8 mouse cellular contexts compared by ENCODE assay signal in genomic region chr5:138187661-138188306, GRCm38 (mm10). TPM values are rescaled to one million over a fixed set of nuclear protein-coding genes. Genes with fewer than 3 reads are reported as not detected.
DNase-seq lines count a peak whose midpoint lies in the region; ATAC-seq and TF ChIP-seq lines count a peak whose summit lies in the region.

No protein-coding gene starts in this region.

- no peaks in the 10 kb centered on the region for H3K27me3 ChIP-seq in intestine, postnatal 0 days (replicated peaks; ENCODE audit: control insufficient read depth, insufficient read depth, low read length)
- no peaks in the 10 kb centered on the region for H3K27me3 ChIP-seq in limb, embryonic 10.5 days (ENCODE audit: low read depth, poor library complexity, severe bottlenecking)
- H3K27me3 ChIP-seq in midbrain, embryonic 11.5 days (ENCODE audit: control insufficient read depth, insufficient read depth, low read length): no peaks in the 10 kb centered on the region

- peak overlapping the region; percentile 54 for H3K9ac ChIP-seq in intestine, postnatal 0 days (ENCODE audit: low read depth, low read length)
- peak overlapping the region; percentile 86 for H3K9ac ChIP-seq in midbrain, embryonic 11.5 days (ENCODE audit: low read length)

- H3K4me1 ChIP-seq in intestine, postnatal 0 days (replicated peaks; ENCODE audit: control insufficient read depth, insufficient read depth, low read length): 0 out of 2 replicates have a peak, but pooled peaks cover 4% of the 10 kb centered on the region
- peaks cover 11% of the 10 kb centered on the region for H3K4me1 ChIP-seq in limb, embryonic 10.5 days
- H3K4me1 ChIP-seq in midbrain, embryonic 11.5 days (ENCODE audit: control insufficient read depth, insufficient read depth, low read length): peaks cover 12% of the 10 kb centered on the region

- peaks cover 12% of the 10 kb centered on the region; the same call in 1 of the 2 replicates for H3K36me3 ChIP-seq in intestine, postnatal 0 days (ENCODE audit: control insufficient read depth, insufficient read depth)
- H3K36me3 ChIP-seq in limb, embryonic 10.5 days: peaks cover 58% of the 10 kb centered on the region
- peaks cover 10% of the 10 kb centered on the region for H3K36me3 ChIP-seq in midbrain, embryonic 11.5 days (ENCODE audit: control insufficient read depth, insufficient read depth, low read length)

- H3K27ac ChIP-seq in intestine, postnatal 0 days (ENCODE audit: low read depth, low read length): peak overlapping the region; percentile 47; the same call in 1 of the 2 replicates
- H3K27ac ChIP-seq in limb, embryonic 10.5 days: peak overlapping the region; percentile 93
- H3K27ac ChIP-seq in midbrain, embryonic 11.5 days (ENCODE audit: low read depth, low read length): no peak overlapping the region

- H3K9me3 ChIP-seq in intestine, postnatal 0 days (ENCODE audit: control insufficient read depth): no peaks in the 10 kb centered on the region
- H3K9me3 ChIP-seq in limb, embryonic 10.5 days (replicated peaks): no peaks in the 10 kb centered on the region
- H3K9me3 ChIP-seq in midbrain, embryonic 11.5 days (ENCODE audit: control insufficient read depth, low read length): no peaks in the 10 kb centered on the region

- peak overlapping the region; percentile 68 for H3K4me2 ChIP-seq in intestine, postnatal 0 days (replicated peaks; ENCODE audit: low read depth)
- peak overlapping the region; percentile 74 for H3K4me2 ChIP-seq in midbrain, embryonic 11.5 days

- H3K4me3 ChIP-seq in intestine, postnatal 0 days (ENCODE audit: low read depth, low read length): peak overlapping the region; percentile 68
- peak overlapping the region; percentile 69 for H3K4me3 ChIP-seq in limb, embryonic 10.5 days
- peak overlapping the region; percentile 80 for H3K4me3 ChIP-seq in midbrain, embryonic 11.5 days (ENCODE audit: low read depth, low read length)

- no peak for TF ChIP-seq CTCF in intestine, postnatal 0 days (IDR thresholded peaks at IDR 0.05; ENCODE audit: low read depth)

- peak; percentile 81 for ATAC-seq in intestine, postnatal 0 days
- ATAC-seq in midbrain, embryonic 11.5 days (ENCODE audit: low FRiP score): peak; percentile 83

- DNase-seq in 3T3-L1 (ENCODE audit: low read depth, low spot score): peak; percentile 97
- DNase-seq in adrenal gland, adult 8-10 months: peak; percentile 71
- peak; percentile 72 for DNase-seq in embryo, embryonic 9.5 days (ENCODE audit: extremely low spot score)
- DNase-seq in heart, adult 11 months: peak; percentile 98
- DNase-seq in limb, embryonic 10.5 days (ENCODE audit: low spot score): peak; percentile 43
- peak; percentile 98 for DNase-seq in midbrain, embryonic 11.5 days (ENCODE audit: low spot score, missing footprints)
- peak; percentile 69 for DNase-seq in spleen, adult 12 weeks (ENCODE audit: low spot score)

- under 1% methylated on average over 10 of the region's 10 CpGs for WGBS in intestine, postnatal 0 days
- 2% methylated on average over 10 of the region's 10 CpGs for WGBS in limb, embryonic 10.5 days
- WGBS in midbrain, embryonic 11.5 days: 1% methylated on average over 10 of the region's 10 CpGs

RNA-seq across cellular contexts. Expression of gene Cnpy4, which starts 0.5 kb away (rescaled TPM):
- 10 to 100 TPM; 23.8 to 34.5 (median 27.8) TPM for total RNA-seq in adrenal gland, adult 8-10 months (2022)
- polyA plus RNA-seq in intestine, postnatal 0 days (2015; fragmentation: Nextera tagmentation; extraction: Ambion mirVana): 12.1 and 13.0 TPM in 2 replicates
- polyA plus RNA-seq in limb, embryonic 10.5 days (2016; fragmentation: Nextera tagmentation; extraction: Ambion mirVana): 54.6 and 60.4 TPM in 2 replicates
- 51.8 and 53.3 TPM in 2 replicates for polyA plus RNA-seq in midbrain, embryonic 11.5 days (2014; fragmentation: Nextera tagmentation; extraction: Ambion mirVana)

RNA-seq across cellular contexts. Expression of gene Taf6, which starts 0.5 kb away (rescaled TPM):
- total RNA-seq in adrenal gland, adult 8-10 months (2022): 10 to 100 TPM; 42.4 to 62.7 (median 51.4) TPM
- 21.8 and 23.5 TPM in 2 replicates for polyA plus RNA-seq in intestine, postnatal 0 days (2015; fragmentation: Nextera tagmentation; extraction: Ambion mirVana)
- 133 and 145 TPM in 2 replicates for polyA plus RNA-seq in limb, embryonic 10.5 days (2016; fragmentation: Nextera tagmentation; extraction: Ambion mirVana)
- 123 and 133 TPM in 2 replicates for polyA plus RNA-seq in midbrain, embryonic 11.5 days (2014; fragmentation: Nextera tagmentation; extraction: Ambion mirVana)

RNA-seq across cellular contexts. Expression of gene Mblac1, which starts 6.3 kb away (rescaled TPM):
- 10 to 100 TPM; 10.4 to 15.0 (median 11.7) TPM for total RNA-seq in adrenal gland, adult 8-10 months (2022)
- 5.2 and 6.0 TPM in 2 replicates for polyA plus RNA-seq in intestine, postnatal 0 days (2015; fragmentation: Nextera tagmentation; extraction: Ambion mirVana)
- polyA plus RNA-seq in limb, embryonic 10.5 days (2016; fragmentation: Nextera tagmentation; extraction: Ambion mirVana): 6.6 and 9.5 TPM in 2 replicates
- polyA plus RNA-seq in midbrain, embryonic 11.5 days (2014; fragmentation: Nextera tagmentation; extraction: Ambion mirVana): 10.0 and 10.8 TPM in 2 replicates

RNA-seq across cellular contexts. Expression of gene Mcm7, which starts 15.6 kb away (rescaled TPM):
- total RNA-seq in adrenal gland, adult 8-10 months (2022): 10 to 100 TPM; 26.2 to 40.7 (median 32.4) TPM
- polyA plus RNA-seq in intestine, postnatal 0 days (2015; fragmentation: Nextera tagmentation; extraction: Ambion mirVana): 35.9 and 39.1 TPM in 2 replicates
- polyA plus RNA-seq in limb, embryonic 10.5 days (2016; fragmentation: Nextera tagmentation; extraction: Ambion mirVana): 384 and 399 TPM in 2 replicates
- polyA plus RNA-seq in midbrain, embryonic 11.5 days (2014; fragmentation: Nextera tagmentation; extraction: Ambion mirVana): 303 and 320 TPM in 2 replicates

RNA-seq across cellular contexts. Expression of gene Ap4m1, which starts 16.0 kb away (rescaled TPM):
- total RNA-seq in adrenal gland, adult 8-10 months (2022): 10 to 100 TPM; 19.5 to 34.6 (median 27.6) TPM
- 4.8 and 5.5 TPM in 2 replicates for polyA plus RNA-seq in intestine, postnatal 0 days (2015; fragmentation: Nextera tagmentation; extraction: Ambion mirVana)
- 26.4 and 32.0 TPM in 2 replicates for polyA plus RNA-seq in limb, embryonic 10.5 days (2016; fragmentation: Nextera tagmentation; extraction: Ambion mirVana)
- 15.2 and 17.3 TPM in 2 replicates for polyA plus RNA-seq in midbrain, embryonic 11.5 days (2014; fragmentation: Nextera tagmentation; extraction: Ambion mirVana)

Comparison
In these comparisons a context has a peak if more than half of its experiments do, and no peak if none do; other contexts are left out.
1. DNase-seq: peak in every context shown above with its lines; median percentile 98 in heart, adult 11 months; 98 in midbrain, embryonic 11.5 days; 97 in 3T3-L1; 72 in embryo, embryonic 9.5 days; 71 in adrenal gland, adult 8-10 months; 69 in spleen, adult 12 weeks; 43 in limb, embryonic 10.5 days.